Mouse (Mus musculus): ENCODE measurements at regions not wholly inside any gene's neighbourhood (a gene's known extent, or its start where the extent isn't known, plus 50 kb on each side); places are given as distances from the start of the nearest gene placed in this dataset.

DNA sequence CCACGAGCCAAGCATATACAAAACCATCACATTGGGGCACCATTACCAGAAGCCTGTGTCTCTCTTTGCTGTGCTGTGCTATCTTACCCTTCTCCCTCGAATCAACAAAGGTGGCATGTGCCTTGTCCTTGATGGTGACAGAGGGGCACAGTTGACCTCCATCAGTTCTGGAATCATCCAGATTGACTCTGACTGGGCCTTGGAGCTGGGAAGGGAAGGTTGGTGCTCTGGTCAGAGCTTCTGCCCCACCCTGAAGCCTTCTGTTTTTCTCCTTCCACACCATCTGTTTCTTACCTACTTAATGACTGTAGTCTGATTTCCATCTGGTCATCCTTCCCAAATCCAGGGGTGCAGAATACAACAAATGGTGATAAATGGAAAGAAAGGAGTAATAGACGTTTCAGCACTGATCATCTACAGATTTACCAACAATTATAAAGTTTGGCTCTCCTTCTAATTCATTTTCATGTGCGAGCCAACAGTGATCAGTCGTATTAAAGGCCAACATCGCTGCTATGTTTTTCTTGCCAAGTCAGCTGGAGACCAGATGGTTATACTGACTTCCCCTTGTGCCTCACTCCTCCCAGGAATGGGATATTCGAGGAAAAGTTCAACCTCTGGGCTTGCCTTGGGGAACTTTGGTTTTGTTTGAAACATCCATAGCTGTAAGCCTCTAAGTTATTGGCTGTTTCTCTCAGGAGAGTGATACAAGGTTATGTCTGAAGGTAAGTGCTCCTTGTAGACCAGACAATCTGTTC is 55.1 kb upstream of the Kcnj15 start:
- no peaks in the 10 kb centered on the region for H3K9me3 ChIP-seq (replicated peaks)
- no peak for DNase-seq (ENCODE audit: low spot score)
- no peak overlapping the region for H3K4me3 ChIP-seq
- H3K27me3 ChIP-seq (ENCODE audit: low read depth, poor library complexity, severe bottlenecking) = no peaks in the 10 kb centered on the region
- peaks cover 6% of the 10 kb centered on the region for H3K4me1 ChIP-seq
- WGBS = 74% methylated on average over 7 of the region's 7 CpGs
- H3K27ac ChIP-seq = no peak overlapping the region
- no peaks in the 10 kb centered on the region for H3K36me3 ChIP-seq

- H3K27ac ChIP-seq = no peak overlapping the region
- WGBS = 92% methylated on average over 3 of the region's 3 CpGs
- peaks cover 6% of the 10 kb centered on the region for H3K4me1 ChIP-seq
- H3K9me3 ChIP-seq (replicated peaks) = no peaks in the 10 kb centered on the region
- H3K27me3 ChIP-seq (ENCODE audit: low read depth, poor library complexity, severe bottlenecking) = no peaks in the 10 kb centered on the region
- H3K36me3 ChIP-seq = no peaks in the 10 kb centered on the region
- no peak for DNase-seq (ENCODE audit: low spot score)
- no peak overlapping the region for H3K4me3 ChIP-seq
These were observed 54.3 kb upstream of the Kcnj15 start for GRCm38 (mm10) chr16:95203026-95203425.

DNA sequence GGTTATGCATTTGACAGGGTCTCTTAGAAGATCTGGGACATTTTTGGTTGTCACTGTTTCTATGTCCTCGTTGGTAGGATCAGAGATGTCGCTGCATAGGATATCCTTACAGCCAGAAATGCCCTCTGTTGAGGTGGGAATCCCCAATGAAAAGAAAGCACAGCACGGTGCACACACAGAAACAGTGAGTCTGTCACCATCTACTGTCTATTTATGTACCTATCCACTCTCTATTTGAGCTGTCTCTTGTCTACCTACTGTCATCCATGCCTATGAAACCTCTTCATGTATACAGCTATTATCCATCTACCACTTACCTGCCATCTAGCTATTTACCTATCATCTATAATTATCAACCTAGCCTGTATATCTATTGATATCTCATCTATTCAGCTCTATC is 53.6 kb upstream of the Kcnj15 start:
- DNase-seq (ENCODE audit: low spot score) = no peak
- Histone ChIP-seq H3K9me3 (replicated peaks) (no peaks in the 10 kb centered on the region), H3K27me3 (ENCODE audit: low read depth, poor library complexity, severe bottlenecking) (no peaks in the 10 kb centered on the region), H3K36me3 (no peaks in the 10 kb centered on the region), H3K4me3 (no peak overlapping the region), H3K4me1 (peaks cover 4% of the 10 kb centered on the region), H3K27ac (no peak overlapping the region)
- 87% methylated on average over 3 of the region's 3 CpGs for WGBS

DNA sequence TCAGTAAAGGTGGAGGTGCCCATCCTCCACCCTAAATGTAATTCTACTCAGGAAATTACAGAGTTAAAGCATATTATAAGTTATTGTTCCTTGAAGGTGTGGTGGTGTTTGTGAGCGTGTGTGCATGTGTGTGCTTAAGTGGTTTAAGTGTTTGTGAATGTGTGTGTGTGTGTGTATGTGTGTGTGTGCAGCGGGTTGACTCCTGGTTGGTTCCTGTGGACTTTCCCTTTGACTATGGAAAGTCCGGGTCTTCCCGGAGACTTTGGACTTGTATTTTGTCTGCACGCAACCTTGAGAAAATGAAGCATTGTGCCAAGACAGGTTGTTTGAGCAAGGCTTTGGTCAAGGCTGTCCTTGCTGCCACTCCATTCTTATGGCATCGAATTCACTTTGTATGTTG is 52.9 kb upstream of the Kcnj15 start:
- no peaks in the 10 kb centered on the region for H3K27me3 ChIP-seq (ENCODE audit: low read depth, poor library complexity, severe bottlenecking)
- no peak for DNase-seq (ENCODE audit: low spot score)
- H3K9me3 ChIP-seq (replicated peaks) = no peaks in the 10 kb centered on the region
- no peaks in the 10 kb centered on the region for H3K4me1 ChIP-seq
- H3K27ac ChIP-seq = no peak overlapping the region
- no peaks in the 10 kb centered on the region for H3K36me3 ChIP-seq
- no peak overlapping the region for H3K4me3 ChIP-seq
- 93% methylated on average over 6 of the region's 6 CpGs for WGBS

DNA sequence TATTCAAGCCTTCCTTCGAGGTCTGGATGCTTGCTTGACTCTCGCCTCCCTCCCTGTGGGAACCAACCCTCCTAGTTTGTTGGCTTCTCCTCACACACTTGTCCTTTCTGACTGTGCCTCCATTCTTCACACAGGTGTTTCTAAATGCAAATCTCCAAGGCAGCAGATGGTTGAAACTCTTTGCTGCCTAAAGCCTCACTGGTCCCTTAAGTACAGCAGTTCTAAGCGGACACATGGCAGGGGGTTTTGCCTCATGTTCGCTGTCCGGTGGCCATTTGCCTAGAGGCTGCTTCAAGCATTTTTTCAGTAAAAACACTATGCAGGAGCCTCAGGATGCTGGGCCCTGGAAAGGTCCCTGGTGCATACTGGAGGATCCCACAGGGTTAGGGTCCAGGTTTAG is 50.9 kb upstream of the Kcnj15 start:
- Histone ChIP-seq H3K36me3 (no peaks in the 10 kb centered on the region), H3K27me3 (ENCODE audit: low read depth, poor library complexity, severe bottlenecking) (no peaks in the 10 kb centered on the region), H3K27ac (no peak overlapping the region), H3K4me3 (no peak overlapping the region), H3K9me3 (replicated peaks) (no peaks in the 10 kb centered on the region), H3K4me1 (no peaks in the 10 kb centered on the region)
- no peak for DNase-seq (ENCODE audit: low spot score)
- WGBS = 91% methylated on average over 5 of the region's 5 CpGs

DNA sequence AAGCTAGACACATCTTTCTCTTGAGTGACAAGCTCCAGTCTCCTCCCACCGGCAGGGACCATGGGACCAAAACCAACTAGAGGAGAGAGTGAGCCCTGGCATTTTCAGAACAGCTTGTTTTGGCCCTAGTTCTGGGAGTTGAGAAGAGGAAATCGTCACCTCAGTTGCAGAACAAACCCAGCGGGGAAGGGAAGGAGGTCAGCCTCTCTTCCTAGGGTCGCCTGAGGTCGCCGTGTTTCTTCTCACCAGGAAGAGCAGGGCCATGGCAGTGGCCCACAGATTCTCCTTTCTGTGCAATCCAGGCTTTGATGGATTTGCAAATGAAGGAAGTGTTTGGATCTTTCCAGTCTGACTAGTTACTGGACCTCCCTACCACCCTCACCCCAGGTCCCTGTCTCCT is 49.8 kb upstream of the Kcnj15 start:
- no peak for DNase-seq (ENCODE audit: low spot score)
- no peak overlapping the region for H3K27ac ChIP-seq
- no peaks in the 10 kb centered on the region for H3K27me3 ChIP-seq (ENCODE audit: low read depth, poor library complexity, severe bottlenecking)
- H3K4me3 ChIP-seq = no peak overlapping the region
- 78% methylated on average over 6 of the region's 6 CpGs for WGBS
- no peaks in the 10 kb centered on the region for H3K4me1 ChIP-seq
- no peaks in the 10 kb centered on the region for H3K36me3 ChIP-seq
- no peaks in the 10 kb centered on the region for H3K9me3 ChIP-seq (replicated peaks)

All from limb, embryonic 10.5 days (tissue).